Mouse (Mus musculus) granulocyte monocyte progenitor cell, adult 5-6 weeks (primary cell): ENCODE results near the gene Tcam1. TPM values are rescaled to one million over a fixed set of nuclear protein-coding genes. Genes with fewer than 3 reads are reported as not detected.

Experiments used
- ATAC-seq: replicated peaks from 2 replicates; pipeline ENCODE4 v1.8.0; 2016; ENCODE audit warnings: mild to moderate bottlenecking, moderate TSS enrichment, inconsistent platforms; ENCODE audit not compliant: poor library complexity, severe bottlenecking
- total RNA-seq, 2 experiments: library from RNA; stranded (forward) in 1 of 2; stranded (reverse) in 1 of 2; fragments of 200-712, 200-1000 nt in 1 of 2; fragments of >200 nt in 1 of 2; fragmentation: Nextera tagmentation in 1 of 2; gene quantifications; 2 replicates each; pipeline ENCODE4 v1.2.3; 2014 to 2017

Tcam1 gene
- total RNA-seq, 2 experiments from 2014 or later = 1.4 to 2.1 TPM

DNA sequence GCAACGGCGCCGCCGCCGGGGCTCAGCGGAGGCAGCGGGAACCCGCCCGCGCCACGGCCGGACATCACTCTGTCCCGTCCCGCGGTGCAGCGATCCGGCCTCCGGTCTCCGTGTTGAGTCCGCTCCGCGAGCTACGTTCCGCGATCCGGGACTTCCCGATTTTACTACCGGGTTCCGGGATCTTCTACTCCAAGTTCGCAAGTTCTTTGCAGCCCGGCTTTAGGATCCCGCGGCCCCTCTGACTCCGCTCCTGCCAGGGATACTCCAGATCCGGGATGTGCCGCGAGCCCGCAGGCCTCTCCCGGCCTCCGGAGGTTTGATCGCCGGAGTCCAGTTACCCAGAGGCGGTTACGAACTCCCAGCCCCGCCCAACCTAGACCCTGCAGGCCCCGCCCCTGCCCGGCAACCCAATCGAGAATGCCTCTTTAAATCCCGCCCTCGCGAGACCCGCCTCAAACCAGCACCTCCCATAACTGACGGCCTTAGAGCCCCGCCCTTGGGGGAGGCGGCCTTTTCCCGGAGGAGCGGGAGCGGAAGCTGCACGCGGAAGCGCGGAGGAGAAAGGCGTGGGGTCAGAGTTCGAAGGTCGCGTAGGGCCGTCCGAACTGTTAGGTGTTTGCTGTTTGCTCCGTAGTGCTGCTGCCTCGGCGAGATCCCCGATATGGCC lies 3.7 kb upstream of the Tcam1 start, which contains the start of gene Smarcd2:
Gene Smarcd2, minus strand, starts transcription at position 329 of the 667 bp plus-strand sequence.
- ATAC-seq = peak; percentile 81

DNA sequence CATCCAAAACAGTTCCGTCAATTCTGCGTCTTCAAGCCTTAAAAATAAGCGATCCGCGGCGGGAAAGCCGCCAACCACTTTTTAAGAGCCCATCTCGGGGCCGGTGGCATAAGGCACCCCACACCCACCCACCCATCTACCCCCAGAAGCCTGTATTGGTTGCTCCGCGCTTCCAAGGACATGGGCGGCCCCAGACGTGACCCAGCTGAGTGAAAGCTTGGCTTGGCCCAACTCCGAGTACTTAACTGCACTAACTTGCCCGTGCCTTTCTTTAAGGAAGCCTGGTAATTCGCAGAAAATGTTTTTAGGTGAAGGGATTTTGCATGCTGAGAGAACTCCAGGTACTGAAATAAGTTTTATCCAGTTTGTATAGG lies 3.2 kb upstream of the Tcam1 start:
- no peak for ATAC-seq

DNA sequence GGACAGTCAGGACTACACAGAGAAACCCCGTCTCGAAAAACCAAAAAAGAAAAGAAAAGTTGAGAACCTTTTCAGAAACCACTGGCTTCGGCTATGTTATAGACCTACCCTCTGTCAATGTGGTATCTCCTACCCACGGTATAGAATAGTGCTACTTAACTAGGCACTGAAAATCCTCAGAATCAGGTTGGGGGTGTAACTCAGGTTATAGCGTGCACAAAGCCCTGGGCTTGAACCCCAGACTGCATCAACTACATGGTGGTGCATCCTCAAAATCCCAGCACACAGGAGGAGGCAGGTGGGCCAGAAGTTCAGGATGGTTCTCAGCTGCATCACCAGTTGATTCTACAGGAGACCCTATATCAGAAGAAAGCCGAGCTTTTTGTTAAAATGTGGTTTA lies 2.7 kb upstream of the Tcam1 start:
- no peak for ATAC-seq

DNA sequence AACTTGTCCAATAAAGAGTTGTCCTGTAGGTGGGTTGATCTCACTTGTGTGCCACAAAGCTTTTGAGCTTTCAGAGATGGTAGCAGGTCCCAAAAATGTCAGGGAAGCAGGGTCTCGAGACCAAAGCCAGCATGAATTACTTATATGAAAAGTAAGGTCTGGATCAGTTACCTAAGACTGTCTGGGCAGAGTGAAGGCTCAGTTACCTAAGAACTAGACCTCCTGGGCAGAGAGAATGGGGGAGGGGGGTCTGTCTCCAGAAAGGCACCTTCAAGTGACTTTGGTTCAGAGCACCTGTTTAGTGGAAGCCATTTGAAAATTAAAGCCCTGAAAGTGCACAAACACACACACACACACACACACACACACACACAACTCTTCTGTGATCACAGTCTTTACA lies 2.1 kb upstream of the Tcam1 start:
- no peak for ATAC-seq

DNA sequence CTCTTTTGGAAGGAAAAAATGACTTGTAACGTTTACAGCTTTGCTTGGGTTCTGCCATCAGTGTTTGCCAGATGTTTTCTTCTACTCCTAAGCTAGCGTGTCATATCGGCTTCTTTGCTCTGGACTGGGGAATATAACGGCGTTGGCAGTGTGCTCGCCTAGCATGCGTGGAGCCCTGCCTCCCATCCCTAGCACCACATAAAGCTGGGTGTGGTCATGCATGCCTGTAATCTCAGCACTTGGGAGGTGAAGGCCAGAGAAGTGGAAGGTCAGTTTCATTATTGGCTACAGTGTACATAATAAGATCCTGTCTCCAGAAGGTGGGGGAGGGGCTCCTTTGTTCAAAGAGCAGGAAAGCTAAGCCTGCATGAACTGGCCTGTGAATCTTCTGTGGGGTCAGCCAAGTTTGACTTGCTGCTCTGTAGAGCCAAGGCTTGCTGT lies 1.5 kb upstream of the Tcam1 start:
- no peak for ATAC-seq

DNA sequence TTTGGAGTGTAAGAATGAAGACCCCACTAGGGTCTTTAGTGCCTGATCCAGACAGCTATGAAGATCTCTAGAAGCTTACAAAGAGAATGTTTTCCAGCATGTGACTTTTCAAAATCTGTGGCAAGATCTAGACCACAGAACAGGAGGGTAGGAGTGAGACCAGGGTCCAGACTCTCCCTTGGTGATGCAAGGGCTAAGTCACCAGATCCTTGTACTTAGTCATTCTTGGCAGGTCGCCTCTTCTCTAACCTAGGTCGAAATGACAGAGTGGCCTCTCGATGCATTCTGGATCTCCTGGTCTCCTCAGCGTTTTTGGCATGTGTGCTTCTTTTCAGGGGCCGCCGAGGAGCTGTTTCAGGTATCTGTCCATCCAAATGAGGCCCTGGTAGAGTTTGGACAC lies 6.0 kb downstream of the Tcam1 start:
- peak; percentile 62 for ATAC-seq

DNA sequence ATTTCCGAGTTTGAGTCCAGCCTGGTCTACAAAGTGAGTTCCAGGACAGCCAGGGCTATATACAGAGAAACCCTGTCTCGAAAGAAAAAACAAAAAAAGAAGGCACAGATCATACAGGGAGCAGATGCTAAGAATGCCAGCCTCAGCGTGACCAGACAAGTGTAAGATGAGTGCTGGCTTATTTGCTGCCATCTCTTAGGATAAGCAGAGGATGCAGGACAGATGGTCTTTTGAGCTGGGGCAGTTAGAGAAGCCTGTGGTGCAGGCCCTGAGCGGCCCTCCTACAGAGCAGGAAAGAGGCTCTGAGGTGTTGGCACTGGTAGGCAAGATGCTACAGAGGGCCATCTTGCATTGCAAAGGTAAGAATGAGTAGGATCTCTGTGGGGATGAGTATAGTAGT lies 6.9 kb downstream of the Tcam1 start:
- no peak for ATAC-seq

DNA sequence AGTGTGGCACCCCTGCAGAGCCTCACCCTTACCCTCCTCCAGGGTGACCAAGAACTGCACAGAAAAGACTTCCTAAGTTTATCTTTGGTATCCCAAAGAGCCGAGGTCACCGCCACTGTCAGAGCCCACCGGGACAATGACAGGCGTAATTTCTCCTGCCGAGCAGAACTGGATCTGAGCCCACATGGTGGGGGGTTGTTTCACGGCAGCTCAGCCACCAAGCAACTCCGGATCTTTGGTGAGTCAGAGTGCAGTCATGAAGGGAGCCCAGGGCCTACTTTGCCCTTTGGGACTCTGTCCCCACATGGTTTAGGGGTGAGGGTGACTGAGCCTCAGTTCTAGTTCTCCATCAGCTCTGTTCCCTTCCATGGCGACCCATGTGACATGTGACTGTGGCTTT lies 7.7 kb downstream of the Tcam1 start:
- no peak for ATAC-seq

DNA sequence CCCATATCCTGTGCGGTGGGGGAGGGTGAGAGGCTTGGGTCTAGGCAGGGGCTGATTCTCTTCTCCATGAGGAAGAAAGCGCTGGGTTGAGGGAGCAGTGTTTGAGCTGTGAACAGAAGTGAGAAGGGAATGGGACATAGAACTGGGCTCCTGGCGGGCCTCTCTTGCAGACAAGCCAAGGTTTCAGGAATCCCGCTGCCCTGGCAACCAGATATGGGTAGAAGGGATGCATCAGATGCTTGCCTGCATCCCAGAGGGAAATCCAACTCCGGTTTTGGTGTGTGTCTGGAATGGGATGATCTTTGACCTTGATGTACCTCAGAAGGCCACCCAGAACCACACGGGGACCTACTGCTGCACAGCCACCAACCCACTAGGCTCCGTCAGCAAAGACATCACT lies 9.7 kb downstream of the Tcam1 start:
- no peak for ATAC-seq

DNA sequence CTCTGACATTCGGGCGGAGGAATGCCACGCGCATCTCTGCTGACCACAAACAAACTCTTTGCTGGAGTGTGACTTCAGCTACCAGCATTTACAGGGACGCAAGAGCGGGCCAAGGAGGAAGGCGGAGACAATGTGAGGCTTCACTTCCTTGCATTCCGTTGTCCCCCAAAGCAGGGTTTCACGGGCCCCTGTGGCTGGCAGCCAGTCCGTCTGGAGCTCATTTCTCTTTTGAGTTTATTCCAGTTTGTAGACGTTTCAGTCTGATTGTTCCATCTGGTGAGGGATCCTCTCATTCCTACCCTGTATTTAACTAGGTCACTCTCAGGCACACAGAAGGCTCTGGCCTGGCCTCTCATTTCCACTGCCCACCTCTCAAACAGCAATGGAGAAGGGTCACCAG lies 10.5 kb downstream of the Tcam1 start:
- ATAC-seq = no peak

DNA sequence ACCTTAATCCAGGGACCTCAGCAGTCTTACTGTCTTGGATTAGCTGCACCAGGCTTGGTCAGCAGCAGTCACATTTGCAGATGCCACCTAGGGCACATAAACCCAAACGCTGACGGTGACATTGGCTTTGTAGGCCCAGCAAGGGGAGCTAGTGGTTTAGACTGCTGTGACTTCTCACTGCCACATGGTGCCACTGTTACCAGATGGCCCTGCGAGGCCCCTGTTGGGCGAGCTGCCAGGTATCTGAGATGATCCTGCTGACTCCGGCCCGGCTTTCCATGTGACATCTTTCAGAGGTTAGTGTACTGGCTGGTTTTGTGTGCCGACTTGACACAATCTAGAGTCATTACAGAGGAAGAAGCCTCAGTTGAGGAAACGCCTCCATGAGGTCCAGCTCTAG lies 12.9 kb downstream of the Tcam1 start:
- ATAC-seq = no peak; the same call in 1 of the 2 replicates

DNA sequence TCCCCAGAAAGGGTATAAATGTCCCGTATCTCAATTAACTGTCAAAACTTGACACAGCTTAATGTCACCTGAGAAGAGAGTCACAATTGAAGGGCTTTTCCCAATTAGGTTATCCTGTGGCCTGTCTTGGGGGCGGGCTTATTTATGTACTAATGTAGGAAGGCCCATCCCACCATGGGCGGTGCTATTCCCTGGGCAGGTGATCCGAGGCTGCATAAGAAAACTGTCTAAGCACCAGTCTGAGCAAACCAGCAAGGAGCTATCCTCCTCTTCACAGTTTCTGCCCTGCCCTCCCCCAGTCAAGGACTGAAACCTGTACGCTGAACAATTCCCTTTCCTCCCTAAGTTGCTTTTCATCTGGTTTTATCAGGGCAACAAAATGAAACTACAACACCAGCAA lies 13.9 kb downstream of the Tcam1 start:
- no peak for ATAC-seq

DNA sequence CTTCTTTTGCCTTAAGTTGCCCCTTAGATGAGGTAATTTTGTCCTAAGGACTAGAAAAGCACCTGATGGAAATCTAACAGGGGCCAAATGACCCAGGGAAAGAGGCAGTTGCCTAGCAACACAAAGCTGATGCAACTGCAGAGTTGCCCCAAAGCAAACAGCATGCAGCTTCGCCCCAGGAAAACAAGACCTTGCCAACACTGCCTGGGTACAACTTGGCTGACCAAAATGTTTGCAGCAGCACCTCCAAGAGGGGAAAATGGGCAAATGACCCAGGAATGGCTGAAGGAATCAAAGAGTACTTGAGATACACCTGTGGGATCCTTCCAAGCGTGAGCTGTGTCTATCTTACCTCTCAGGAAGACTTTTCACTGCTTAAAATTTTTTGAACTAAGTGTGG lies 15.4 kb downstream of the Tcam1 start:
- no peak for ATAC-seq

DNA sequence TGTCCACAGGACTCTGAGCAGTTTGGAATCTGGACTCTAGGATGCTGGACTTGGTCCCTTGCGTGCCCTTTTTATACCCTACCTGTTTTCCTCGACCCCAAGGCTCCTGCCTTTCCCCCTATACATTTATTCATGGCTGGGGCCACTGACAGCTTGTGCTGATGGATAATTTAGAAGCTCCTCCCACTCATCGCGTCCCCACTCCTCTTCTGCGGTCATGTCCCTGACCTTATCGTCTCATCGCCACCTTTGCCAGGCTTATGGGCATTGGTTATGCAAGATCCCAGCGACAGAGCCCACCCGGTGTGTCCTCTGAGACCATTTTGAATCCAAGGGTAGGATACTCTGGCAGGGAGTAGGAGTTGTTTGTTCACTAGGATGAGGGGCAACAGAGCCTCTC lies 25.3 kb downstream of the Tcam1 start, which contains the start of gene Gh:
Gene Gh, minus strand, starts transcription at position 101 of the 400 bp plus-strand sequence.
- no peak for ATAC-seq

DNA sequence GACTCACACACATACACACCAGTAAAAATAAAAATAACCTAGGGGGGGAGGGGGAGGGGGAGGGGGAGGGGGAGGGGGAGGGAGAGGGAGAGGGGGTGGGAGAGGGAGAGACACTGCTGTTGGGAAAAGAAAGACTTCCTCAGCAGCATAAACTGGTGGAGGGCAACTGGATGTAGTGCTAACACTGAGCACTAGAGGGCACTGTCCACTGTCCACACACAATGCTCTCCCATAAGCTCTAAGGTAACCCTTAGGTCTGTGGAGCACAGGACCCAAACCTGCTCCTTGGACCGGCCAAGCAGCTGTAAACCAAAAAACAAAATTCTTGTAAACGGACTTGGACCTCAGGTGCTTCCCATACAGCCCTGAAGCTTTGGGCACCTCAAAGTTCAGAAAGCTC lies 26.2 kb downstream of the Tcam1 start:
- peak; percentile 85 for ATAC-seq

DNA sequence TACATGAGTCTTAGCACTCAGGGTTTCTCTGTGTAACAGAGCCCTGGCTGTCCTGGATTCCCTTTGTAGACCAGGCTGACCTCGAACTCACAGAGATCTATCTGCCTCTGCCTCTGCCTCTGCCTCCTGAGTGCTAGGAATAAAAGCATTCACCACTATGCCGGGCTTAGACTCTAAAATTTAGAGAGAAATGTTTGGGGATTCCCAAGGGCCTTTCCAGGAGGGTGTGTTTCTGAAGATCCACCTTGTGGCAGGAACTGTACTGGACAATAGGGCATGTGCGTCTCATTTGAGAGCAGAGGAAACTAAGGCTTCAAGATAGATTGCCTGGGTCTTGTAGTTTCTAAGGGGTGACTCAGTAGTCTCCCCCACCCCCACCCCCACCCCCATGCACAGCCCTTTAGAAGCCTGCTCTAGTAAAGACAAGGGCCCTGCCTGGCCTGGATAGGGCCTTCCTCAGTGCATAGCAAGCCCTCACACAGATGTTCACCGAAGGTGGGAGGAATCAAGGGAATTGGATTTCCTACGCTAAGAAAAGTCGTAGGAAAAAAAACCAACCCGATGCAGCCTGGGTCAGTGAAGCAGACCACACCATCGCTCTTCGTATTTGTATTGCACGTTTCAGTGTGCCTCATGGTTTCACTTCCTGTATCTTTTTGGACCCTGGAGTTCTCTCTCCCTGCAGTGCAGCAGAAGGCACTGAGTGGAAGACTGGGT lies 29.0 kb downstream of the Tcam1 start:
- ATAC-seq = peak; percentile 93

DNA sequence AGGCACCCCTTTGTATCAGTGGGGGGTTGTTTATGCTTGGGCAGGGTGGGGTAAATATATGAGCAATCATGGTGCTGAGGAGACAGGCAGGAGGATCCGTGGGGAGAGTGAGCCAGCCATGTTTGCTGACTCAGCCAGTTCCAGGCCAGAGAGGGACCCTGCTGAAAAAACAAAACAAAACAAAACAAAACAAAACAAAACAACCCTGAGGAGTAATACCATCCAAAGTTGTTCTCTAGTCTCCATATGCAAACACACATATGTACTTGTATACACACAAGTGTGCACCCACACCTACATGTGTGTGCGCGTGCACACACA lies 29.6 kb downstream of the Tcam1 start:
- no peak for ATAC-seq

DNA sequence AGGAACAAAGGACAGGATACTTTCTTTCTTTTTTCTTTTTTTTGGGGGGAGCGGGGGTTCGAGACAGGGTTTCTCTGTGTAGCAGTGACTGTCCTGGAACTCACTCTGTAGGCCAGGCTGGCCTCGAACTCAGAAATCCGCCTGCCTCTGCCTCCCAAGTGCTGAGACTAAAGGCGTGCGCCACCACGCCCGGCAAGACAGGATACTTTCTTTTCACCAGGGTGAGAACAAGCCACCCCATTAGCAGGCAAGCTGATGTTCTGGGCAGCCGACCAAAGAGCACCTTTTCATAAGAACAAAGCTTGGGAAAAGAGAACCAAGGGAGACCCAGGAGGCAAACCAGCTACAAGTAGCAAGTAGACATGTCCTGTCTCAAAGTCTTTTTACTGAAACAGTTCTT lies 30.3 kb downstream of the Tcam1 start:
- ATAC-seq = no peak

DNA sequence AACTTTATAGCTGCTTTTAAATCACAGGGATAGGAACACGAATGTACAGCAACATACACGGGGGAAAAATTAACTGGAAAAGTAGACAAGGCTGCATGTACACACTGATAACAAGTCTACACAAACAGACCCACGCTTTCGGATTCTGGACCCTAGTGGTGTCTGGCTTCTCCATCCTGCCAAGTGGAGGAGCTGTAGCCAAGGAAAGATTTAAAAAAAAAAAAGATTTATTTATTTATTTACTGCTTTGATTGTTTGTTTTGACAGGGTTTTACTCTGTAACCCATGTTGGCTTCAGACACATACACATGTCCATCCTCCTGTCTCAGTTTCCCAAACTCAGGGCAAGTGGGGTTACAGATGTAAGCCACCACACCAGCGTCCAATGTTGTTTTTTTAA lies 31.0 kb downstream of the Tcam1 start:
- ATAC-seq = no peak

DNA sequence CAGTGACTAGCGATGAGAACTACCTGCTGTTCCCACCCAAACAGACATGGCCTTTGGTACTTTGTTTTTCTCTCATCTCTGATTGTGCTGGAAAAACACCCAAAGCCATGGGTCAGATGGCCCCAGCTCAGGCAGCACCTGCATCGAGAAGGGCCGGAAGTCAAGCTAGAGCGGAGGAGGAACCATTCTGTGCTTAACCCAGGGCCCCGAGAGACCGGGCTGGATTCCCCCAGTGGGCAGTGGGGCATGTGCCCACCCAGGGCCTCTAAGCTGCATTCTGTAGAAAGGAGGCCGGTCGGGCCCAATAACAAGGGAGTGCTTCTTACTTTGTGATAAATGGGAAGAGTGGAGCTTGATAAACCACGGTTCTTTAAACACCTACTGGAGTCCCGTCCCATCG lies 31.7 kb downstream of the Tcam1 start:
- ATAC-seq = no peak

DNA sequence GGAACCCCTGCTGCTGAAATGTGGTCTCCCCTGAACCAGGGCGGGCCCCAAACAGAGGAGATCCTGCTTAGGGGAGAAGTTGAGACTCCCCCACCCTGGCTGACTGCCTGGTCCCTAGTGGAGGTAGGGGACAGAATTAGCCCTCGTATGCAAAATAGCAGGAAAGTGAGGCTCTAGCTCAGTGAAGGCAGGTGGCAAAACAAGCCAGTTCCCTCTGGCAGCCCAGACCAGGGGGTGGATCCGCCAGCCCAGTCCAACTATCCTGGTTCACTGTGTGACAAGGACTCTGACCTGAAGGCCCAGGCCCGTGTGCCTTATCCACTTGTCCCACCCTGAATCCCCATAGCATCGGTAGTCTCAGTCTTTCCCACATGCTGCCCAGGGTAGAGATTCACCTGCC lies 33.7 kb downstream of the Tcam1 start:
- no peak for ATAC-seq

DNA sequence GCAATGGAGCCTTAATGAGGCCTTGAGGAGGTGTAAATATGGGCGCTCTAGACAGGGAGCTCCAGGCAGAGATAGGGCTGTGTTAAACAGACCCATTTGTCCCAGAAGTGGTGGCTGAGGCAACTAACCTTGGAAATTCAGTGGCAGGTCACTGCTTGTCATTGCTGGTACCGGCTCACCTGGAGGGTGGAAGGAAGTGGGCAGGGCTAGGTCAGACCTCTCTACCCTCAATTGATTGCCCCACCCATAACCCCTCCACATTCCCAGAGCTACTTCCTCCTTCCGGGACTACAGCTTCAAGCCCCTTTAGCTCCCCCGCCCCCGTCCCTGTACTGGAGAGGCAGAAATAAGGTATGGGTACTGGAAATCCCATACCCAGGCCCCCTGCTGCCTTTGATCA lies 37.1 kb downstream of the Tcam1 start:
- ATAC-seq = peak; percentile 71
